Mouse (Mus musculus) CH12.LX (cell line): ENCODE data around the gene Rps6ka1. TPM values are rescaled to one million over a fixed set of nuclear protein-coding genes. Genes with fewer than 3 reads are reported as not detected.

Experiments
- DNase-seq: peaks from one replicate; pipeline ENCODE4 v3.0.0-alpha.2; 2013; ENCODE audit errors: extremely low read depth
- H3K27ac ChIP-seq: 2 replicates; pipeline ENCODE4 v1.5.1; 2012; ENCODE audit warnings: low read depth, mild to moderate bottlenecking, control low read depth, moderate library complexity; ENCODE audit not compliant: insufficient read depth
- H3K27me3 ChIP-seq: replicated peaks from 2 replicates; pipeline ENCODE3; 2012; ENCODE audit warnings: inconsistent platforms
- H3K36me3 ChIP-seq, 2 experiments: replicated peaks in 1 of 2; 2 replicates each; pipeline versions ENCODE3 to v1.6.1; 2012; ENCODE audit warnings: inconsistent platforms in 1 of 2, low read length in 1 of 2, mild to moderate bottlenecking in 1 of 2, mixed read lengths in 1 of 2, moderate library complexity in 1 of 2; ENCODE audit not compliant: control insufficient read depth in 1 of 2, insufficient read depth in 1 of 2
- H3K4me1 ChIP-seq, 2 experiments: 2 replicates each; pipeline ENCODE4 v1.6.1; 2012; ENCODE audit warnings: inconsistent platforms in 1 of 2, moderate library complexity in 1 of 2; ENCODE audit not compliant: insufficient read depth in 2 of 2, control insufficient read depth in 1 of 2
- H3K4me2 ChIP-seq: 2 replicates; pipeline ENCODE4 v1.6.1; 2012; ENCODE audit warnings: low read depth, mild to moderate bottlenecking, control low read depth; ENCODE audit not compliant: poor library complexity, insufficient read depth, severe bottlenecking
- H3K4me3 ChIP-seq, 3 experiments: fragments of 150-350 bp in 1 of 3; sonication (generic) in 1 of 3; replicated peaks in 1 of 3; 2 replicates each; pipeline versions ENCODE3 to v1.5.1; 2011 to 2012; ENCODE audit warnings: low read depth in 2 of 3, low read length in 2 of 3, mild to moderate bottlenecking in 2 of 3, moderate library complexity in 2 of 3, control low read depth in 1 of 3, improper control_type of control experiment in 1 of 3, inconsistent platforms in 1 of 3, mixed read lengths in 1 of 3; ENCODE audit not compliant: poor library complexity in 1 of 3
- H3K79me2 ChIP-seq: replicated peaks from 2 replicates; pipeline ENCODE4 v1.6.1; 2012; ENCODE audit warnings: mild to moderate bottlenecking, moderate library complexity; ENCODE audit not compliant: control insufficient read depth, poor library complexity, insufficient read depth, severe bottlenecking; ENCODE audit errors: extremely low read depth
- H3K9ac ChIP-seq: 2 replicates; pipeline ENCODE4 v1.6.1; 2012; ENCODE audit warnings: low read depth, mild to moderate bottlenecking, control low read depth, moderate library complexity; ENCODE audit not compliant: insufficient read depth
- H3K9me3 ChIP-seq: replicated peaks from 2 replicates; pipeline ENCODE3; 2012; ENCODE audit warnings: low read length, inconsistent platforms, mixed read lengths
- BHLHE40 ChIP-seq: IDR thresholded peaks from 2 replicates; pipeline ENCODE4 v1.6.1; 2011; ENCODE audit warnings: mild to moderate bottlenecking, low read depth, low read length, improper control_type of control experiment
- CHD1 ChIP-seq: IDR thresholded peaks from 2 replicates; pipeline ENCODE4 v1.6.1; 2012; ENCODE audit warnings: low read depth, low read length, improper control_type of control experiment, inconsistent platforms
- CHD2 ChIP-seq: IDR thresholded peaks from 2 replicates; pipeline ENCODE4 v1.6.1; 2011; ENCODE audit warnings: low read length, improper control_type of control experiment
- CTCF ChIP-seq, 2 experiments: IDR thresholded peaks in 1 of 2; conservative IDR thresholded peaks in 1 of 2; 2 replicates each; pipeline ENCODE4 v1.5.1; 2011 to 2012; ENCODE audit warnings: low read depth in 2 of 2, low read length in 2 of 2, improper control_type of control experiment in 1 of 2, inconsistent platforms in 1 of 2, mild to moderate bottlenecking in 1 of 2, moderate library complexity in 1 of 2
- E2F4 ChIP-seq: IDR thresholded peaks from 2 replicates; pipeline ENCODE4 v1.6.1; 2011; ENCODE audit warnings: low read depth, low read length, improper control_type of control experiment; ENCODE audit not compliant: insufficient replicate concordance
- ELF1 ChIP-seq: IDR thresholded peaks from 2 replicates; pipeline ENCODE4 v1.6.1; 2014; ENCODE audit warnings: low read depth, mild to moderate bottlenecking, inconsistent platforms, low read length, improper control_type of control experiment
- EP300 ChIP-seq: IDR thresholded peaks from 2 replicates; pipeline ENCODE4 v1.6.1; 2011; ENCODE audit warnings: low read length, improper control_type of control experiment
- ETS1 ChIP-seq: conservative IDR thresholded peaks from 2 replicates; pipeline ENCODE4 v1.6.1; 2012; ENCODE audit warnings: low read depth, mild to moderate bottlenecking, inconsistent platforms, low read length, improper control_type of control experiment, moderate library complexity
- GABPA ChIP-seq: IDR thresholded peaks from 2 replicates; pipeline ENCODE4 v1.6.1; 2012; ENCODE audit warnings: low read depth, low read length, improper control_type of control experiment, inconsistent platforms; ENCODE audit not compliant: insufficient replicate concordance
- HCFC1 ChIP-seq: IDR thresholded peaks from 2 replicates; pipeline ENCODE4 v1.6.1; 2012; ENCODE audit warnings: low read depth, mild to moderate bottlenecking, inconsistent platforms, low read length, improper control_type of control experiment
- IRF4 ChIP-seq: IDR thresholded peaks from 2 replicates; pipeline ENCODE4 v1.6.1; 2014; ENCODE audit warnings: low read depth, mild to moderate bottlenecking, inconsistent platforms, low read length, improper control_type of control experiment
- JUN ChIP-seq: IDR thresholded peaks from 2 replicates; pipeline ENCODE4 v1.6.1; 2011; ENCODE audit warnings: low read depth, mild to moderate bottlenecking, low read length, improper control_type of control experiment, moderate library complexity; ENCODE audit not compliant: insufficient read depth
- JUND ChIP-seq: conservative IDR thresholded peaks from 2 replicates; pipeline ENCODE4 v1.6.1; 2011; ENCODE audit warnings: low read depth, low read length, improper control_type of control experiment
- KAT2A ChIP-seq: IDR thresholded peaks from 2 replicates; pipeline ENCODE4 v1.6.1; 2012; ENCODE audit warnings: low read length, improper control_type of control experiment, inconsistent platforms; ENCODE audit not compliant: insufficient replicate concordance
- MAFK ChIP-seq: IDR thresholded peaks from 2 replicates; pipeline ENCODE4 v1.6.1; 2011; ENCODE audit warnings: low read length, improper control_type of control experiment; ENCODE audit not compliant: insufficient replicate concordance
- MAX ChIP-seq: IDR thresholded peaks from 2 replicates; pipeline ENCODE4 v1.6.1; 2011; ENCODE audit warnings: low read length, improper control_type of control experiment
- MAZ ChIP-seq: IDR thresholded peaks from 2 replicates; pipeline ENCODE4 v1.6.1; 2012; ENCODE audit warnings: low read depth, mild to moderate bottlenecking, inconsistent platforms, low read length, improper control_type of control experiment, moderate library complexity
- MEF2A ChIP-seq: IDR thresholded peaks from 2 replicates; pipeline ENCODE4 v1.6.1; 2014; ENCODE audit warnings: low read depth, mild to moderate bottlenecking, inconsistent platforms, low read length, improper control_type of control experiment, borderline replicate concordance
- MXI1 ChIP-seq: IDR thresholded peaks from 2 replicates; pipeline ENCODE4 v1.6.1; 2011; ENCODE audit warnings: mild to moderate bottlenecking, low read depth, low read length, improper control_type of control experiment
- MYC ChIP-seq: IDR thresholded peaks from 2 replicates; pipeline ENCODE4 v1.6.1; 2011; ENCODE audit warnings: low read depth, mild to moderate bottlenecking, improper control_type of control experiment, low read length
- NELFE ChIP-seq: IDR thresholded peaks from 2 replicates; pipeline ENCODE4 v1.6.1; 2011; ENCODE audit warnings: low read depth, low read length, improper control_type of control experiment
- NRF1 ChIP-seq: IDR thresholded peaks from 2 replicates; pipeline ENCODE4 v1.6.1; 2014; ENCODE audit warnings: low read depth, mild to moderate bottlenecking, inconsistent platforms, low read length, improper control_type of control experiment, moderate library complexity
- PAX5 ChIP-seq: IDR thresholded peaks from 2 replicates; pipeline ENCODE4 v1.6.1; 2012; ENCODE audit warnings: low read length, inconsistent platforms, mixed read lengths
- POLR2A ChIP-seq: IDR thresholded peaks from 2 replicates; pipeline ENCODE4 v1.6.1; 2011; ENCODE audit warnings: low read depth, mild to moderate bottlenecking, improper control_type of control experiment, low read length
- POLR2AphosphoS2 ChIP-seq: IDR thresholded peaks from 2 replicates; pipeline ENCODE4 v1.6.1; 2011; ENCODE audit warnings: low read depth, low read length, improper control_type of control experiment
- RAD21 ChIP-seq: IDR thresholded peaks from 2 replicates; pipeline ENCODE4 v1.6.1; 2011; ENCODE audit warnings: low read depth, mild to moderate bottlenecking, low read length, improper control_type of control experiment, moderate library complexity
- RCOR1 ChIP-seq: conservative IDR thresholded peaks from 2 replicates; pipeline ENCODE4 v1.6.1; 2012; ENCODE audit warnings: low read depth, mild to moderate bottlenecking, inconsistent platforms, low read length, improper control_type of control experiment
- SIN3A ChIP-seq: IDR thresholded peaks from 2 replicates; pipeline ENCODE4 v1.6.1; 2012; ENCODE audit warnings: low read length, improper control_type of control experiment, inconsistent platforms
- SMC3 ChIP-seq: IDR thresholded peaks from 2 replicates; pipeline ENCODE4 v1.6.1; 2011; ENCODE audit warnings: low read depth, low read length, improper control_type of control experiment
- TBP ChIP-seq: conservative IDR thresholded peaks from 2 replicates; pipeline ENCODE4 v1.6.1; 2011; ENCODE audit warnings: low read depth, low read length, improper control_type of control experiment
- TCF12 ChIP-seq: IDR thresholded peaks from 2 replicates; pipeline ENCODE4 v1.6.1; 2014; ENCODE audit warnings: low read depth, mild to moderate bottlenecking, inconsistent platforms, low read length, improper control_type of control experiment
- UBTF ChIP-seq: IDR thresholded peaks from 2 replicates; pipeline ENCODE4 v1.6.1; 2012; ENCODE audit warnings: low read depth, mild to moderate bottlenecking, inconsistent platforms, low read length, improper control_type of control experiment, moderate library complexity
- USF1 ChIP-seq: IDR thresholded peaks from 2 replicates; pipeline ENCODE4 v1.6.1; 2014; ENCODE audit warnings: low read depth, mild to moderate bottlenecking, inconsistent platforms, low read length, improper control_type of control experiment
- USF2 ChIP-seq: conservative IDR thresholded peaks from 2 replicates; pipeline ENCODE4 v1.6.1; 2011; ENCODE audit warnings: low read depth, low read length, improper control_type of control experiment
- ZC3H11A ChIP-seq: IDR thresholded peaks from 2 replicates; pipeline ENCODE4 v1.6.1; 2012; ENCODE audit warnings: low read depth, mild to moderate bottlenecking, inconsistent platforms, low read length, improper control_type of control experiment
- ZKSCAN1 ChIP-seq: IDR thresholded peaks from 2 replicates; pipeline ENCODE4 v1.6.1; 2012; ENCODE audit warnings: low read depth, inconsistent platforms, low read length, improper control_type of control experiment, borderline replicate concordance
- ZMIZ1 ChIP-seq: IDR thresholded peaks from 2 replicates; pipeline ENCODE4 v1.6.1; 2012; ENCODE audit warnings: low read depth, mild to moderate bottlenecking, inconsistent platforms, low read length, improper control_type of control experiment
- ZNF384 ChIP-seq: IDR thresholded peaks from 2 replicates; pipeline ENCODE4 v1.6.1; 2012; ENCODE audit warnings: low read depth, low read length, improper control_type of control experiment, inconsistent platforms
- dilution Hi-C: fragments of 300-500 bp; cut with MboI; formaldehyde crosslinking; loops from 2 replicates; pipeline ENCODE4 v1.14.3; 2020; ENCODE audit warnings: low sequenced_read_pairs; ENCODE audit not compliant: extremely low pct_unique_long_range_greater_than_20kb, extremely low pct_ligation_motif_present
- in situ Hi-C: fragments of 300-500 bp; cut with MboI; formaldehyde crosslinking; loops from 3 replicates; pipeline ENCODE4 v1.14.3; 2019; ENCODE audit warnings: low sequenced_read_pairs, low pct_ligation_motif_present, low pct_unique_long_range_greater_than_20kb, mixed read lengths
- polyA plus RNA-seq: library from polyadenylated mRNA; unstranded; fragments of >175 nt; gene quantifications from 2 replicates; pipeline ENCODE4 v1.2.1, GENCODE M21; 2012; ENCODE audit warnings: low read depth; ENCODE audit not compliant: insufficient read length
- total RNA-seq, 2 experiments: library from RNA; depleted of rRNA; stranded (reverse); fragments of 300-350 nt in 1 of 2; fragments of >200 nt in 1 of 2; gene quantifications; 2 replicates each; pipeline ENCODE4 v1.2.3; 2012 to 2014

Gene Rps6ka1
- total and polyA plus RNA-seq, 3 experiments = 72.5 to 130 (median 123) TPM

DNA sequence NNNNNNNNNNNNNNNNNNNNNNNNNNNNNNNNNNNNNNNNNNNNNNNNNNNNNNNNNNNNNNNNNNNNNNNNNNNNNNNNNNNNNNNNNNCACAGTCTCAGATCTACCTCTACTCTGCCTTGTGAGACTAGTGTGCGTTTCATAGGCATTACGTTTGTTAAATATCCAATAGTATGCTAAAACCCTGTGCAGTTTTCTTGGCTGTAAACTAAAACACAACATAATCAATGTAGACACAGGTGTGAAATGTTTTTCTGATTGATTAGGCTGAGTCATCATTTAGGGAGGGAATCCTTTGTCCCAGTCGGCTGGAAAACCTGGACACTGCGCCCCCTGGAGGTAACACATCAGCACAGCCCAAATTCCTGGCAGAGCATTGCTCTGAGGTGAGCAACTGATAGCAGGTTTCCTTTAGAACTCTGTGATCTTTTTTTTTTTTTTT is 48.2 kb downstream of the Rps6ka1 start:
- no peak overlapping the region for H3K9ac ChIP-seq
- no peaks in the 10 kb centered on the region for H3K36me3 ChIP-seq
- no peak overlapping the region for H3K4me3 ChIP-seq
- H3K27me3 ChIP-seq = no peaks in the 10 kb centered on the region
- no peaks in the 10 kb centered on the region for H3K9me3 ChIP-seq
- in situ Hi-C loops (no loop called here), dilution Hi-C loops (no loop called here)
- H3K79me2 ChIP-seq = no peaks in the 10 kb centered on the region
- TF ChIP-seq TBP = 0 out of 2 replicates have a peak, but pooled peaks have one; percentile 25
- no peak for TF ChIP-seq UBTF
- TF ChIP-seq BHLHE40 = peak; percentile 73
- peak; percentile 21; the same call in 1 of the 2 replicates for TF ChIP-seq HCFC1
- no peak for TF ChIP-seq ZMIZ1
- no peak for TF ChIP-seq GABPA
- peak; percentile 34; the same call in 1 of the 2 replicates for TF ChIP-seq JUN
- TF ChIP-seq IRF4 = peak; percentile 88
- TF ChIP-seq E2F4 = no peak
- TF ChIP-seq USF2 = no peak
- no peak for TF ChIP-seq PAX5
- no peak for TF ChIP-seq MAX
- no peak for TF ChIP-seq POLR2A
- TF ChIP-seq SIN3A = no peak
- no peak for TF ChIP-seq USF1
- no peak for TF ChIP-seq ZKSCAN1
- TF ChIP-seq CHD1 = no peak
- TF ChIP-seq SMC3 = peak; percentile 18; the same call in 1 of the 2 replicates
- TF ChIP-seq MAFK = peak; percentile 89
- no peak for TF ChIP-seq MXI1
- TF ChIP-seq RCOR1 = no peak
- TF ChIP-seq POLR2AphosphoS2 = no peak
- TF ChIP-seq JUND = peak; percentile 85
- TF ChIP-seq CHD2 = peak; percentile 69
- TF ChIP-seq NRF1 = no peak
- TF ChIP-seq ETS1 = peak; percentile 68
- TF ChIP-seq ZC3H11A = no peak
- TF ChIP-seq EP300 = peak; percentile 90
- TF ChIP-seq ZNF384 = peak; percentile 65
- no peak; the same call in 1 of the 2 replicates for TF ChIP-seq RAD21
- no peak for TF ChIP-seq MAZ
- TF ChIP-seq CTCF (conservative IDR thresholded peaks at IDR 0.05 in 1 of 2, IDR thresholded peaks at IDR 0.05 in 1 of 2; ENCODE audit: low read depth in 2 of 2, low read length in 2 of 2) = peak; percentile 45 to 71; a peak in 3 of 4 replicates
- peak; percentile 75 for TF ChIP-seq MYC
- TF ChIP-seq ELF1 = no peak
- TF ChIP-seq KAT2A = no peak
- TF ChIP-seq MEF2A = peak; percentile 67; the same call in 1 of the 2 replicates
- TF ChIP-seq TCF12 = peak; percentile 87
- TF ChIP-seq NELFE = 0 out of 2 replicates have a peak, but pooled peaks have one; percentile 14
- peak overlapping the region; percentile 55 for H3K27ac ChIP-seq
- H3K4me2 ChIP-seq = no peak overlapping the region
- peak; percentile 86 for DNase-seq
- H3K4me1 ChIP-seq = peaks cover 19 to 32% of the 10 kb centered on the region in 2 experiments
